Mouse (Mus musculus) induced T-regulatory cell, adult 2 months (primary cell): ENCODE results near the gene Bik.

Experiments used
- DNase-seq: peaks from one replicate; pipeline ENCODE4 v3.0.0-alpha.2; 2012; ENCODE audit warnings: low read depth

Bik gene

GRCm38 (mm10) chr15:83547144-83547543 is 20.5 kb downstream of the Bik start:
- no peak for DNase-seq

- DNase-seq = no peak
Measured at GRCm38 (mm10) chr15:83550137-83550536, 23.5 kb downstream of the Bik start.

GRCm38 (mm10) chr15:83553831-83554230 is 27.2 kb downstream of the Bik start:
- peak; percentile 55 for DNase-seq

- DNase-seq = peak; percentile 93
Measured at GRCm38 (mm10) chr15:83555161-83555974, 28.7 kb downstream of the Bik start.

GRCm38 (mm10) chr15:83560941-83561477 is 34.3 kb downstream of the Bik start:
- no peak for DNase-seq

- DNase-seq = peak; percentile 92
Measured at GRCm38 (mm10) chr15:83562626-83563270, 36.1 kb downstream of the Bik start.

- DNase-seq = peak; percentile 87
Measured at GRCm38 (mm10) chr15:83563327-83563856, 36.7 kb downstream of the Bik start, which contains the start of the genes Tspo and Mcat. Gene Tspo, plus strand, starts transcription at chr15:83563592. Gene Mcat, minus strand, starts transcription at chr15:83563787.

GRCm38 (mm10) chr15:83563857-83564651 is 37.4 kb downstream of the Bik start:
- peak; percentile 77 for DNase-seq

- DNase-seq = no peak
Measured at GRCm38 (mm10) chr15:83565434-83565833, 38.8 kb downstream of the Bik start.

GRCm38 (mm10) chr15:83566006-83566405 is 39.3 kb downstream of the Bik start:
- no peak for DNase-seq

- DNase-seq = no peak
Measured at GRCm38 (mm10) chr15:83567728-83568127, 41.1 kb downstream of the Bik start.

- no peak for DNase-seq
Measured at GRCm38 (mm10) chr15:83568544-83568943, 41.9 kb downstream of the Bik start.

- peak; percentile 51 for DNase-seq
Measured at GRCm38 (mm10) chr15:83569682-83570081, 43.0 kb downstream of the Bik start.

GRCm38 (mm10) chr15:83570641-83571040 is 44.0 kb downstream of the Bik start:
- DNase-seq = peak; percentile 67

- DNase-seq = no peak
Measured at GRCm38 (mm10) chr15:83571636-83572035, 45.0 kb downstream of the Bik start.

GRCm38 (mm10) chr15:83572132-83572531 is 45.5 kb downstream of the Bik start:
- no peak for DNase-seq

GRCm38 (mm10) chr15:83573606-83574005 is 46.9 kb downstream of the Bik start:
- no peak for DNase-seq

GRCm38 (mm10) chr15:83574731-83575351 is 48.2 kb downstream of the Bik start:
- no peak for DNase-seq

- no peak for DNase-seq
Measured at GRCm38 (mm10) chr15:83575543-83575942, 48.9 kb downstream of the Bik start.

GRCm38 (mm10) chr15:83576651-83577050 is 50.0 kb downstream of the Bik start:
- DNase-seq = no peak

GRCm38 (mm10) chr15:83582931-83583330 is 56.3 kb downstream of the Bik start:
- DNase-seq = no peak
